In genomic region chr6:97521279-97522038, GRCm38 (mm10) we compare ENCODE assay signal across 15 mouse cellular contexts.
DNase-seq lines count a peak whose midpoint lies in the region; ATAC-seq and TF ChIP-seq lines count a peak whose summit lies in the region.
"Had no signal": no experiment of that assay in that cellular context is flagged by ENCODE, and none has a peak within 500 bp of the region (broad histone marks: within the 10 kb centered on the region; RNA-seq: fewer than 3 reads in every experiment).

No protein-coding gene starts in this region.

- no peak for ATAC-seq in heart, embryonic 11.5 days (replicated peaks; ENCODE audit: insufficient number of reproducible peaks, low FRiP score, low TSS enrichment)
- ATAC-seq in lung, embryonic 14.5 days (ENCODE audit: insufficient read depth): peak; percentile 36; the same call in 1 of the 2 replicates
- ATAC-seq: activated CD4-positive, CD25-positive, alpha-beta regulatory T cell, adult 4 months; hindbrain, embryonic 16.5 days had no signal

- no peak overlapping the region for H3K4me3 ChIP-seq in heart, embryonic 11.5 days (ENCODE audit: low read depth, low read length)
- H3K4me3 ChIP-seq in lung, embryonic 14.5 days (ENCODE audit: low read depth, low read length): no peak overlapping the region
- H3K4me3 ChIP-seq in ES-E14 (ENCODE audit: insufficient read depth in 1 of 2, low read depth in 1 of 2, low read length in 2 of 2, poor library complexity in 1 of 2, severe bottlenecking in 1 of 2): no peak overlapping the region
- H3K4me3 ChIP-seq: embryonic facial prominence, embryonic 15.5 days; limb, embryonic 15.5 days; neural tube, embryonic 15.5 days had no signal

- peak; percentile 39 to 62 for DNase-seq in heart, adult 18-20 months
- peak; percentile 65 for DNase-seq in lung, embryonic 14.5 days
- DNase-seq in lung, postnatal 14 days: no peak
- no peak for DNase-seq in ES-E14 (ENCODE audit: low read depth, low spot score)
- peak; percentile 40 to 41 for DNase-seq in heart, postnatal 10 days
- no peak for DNase-seq in urinary bladder, postnatal 36 days (ENCODE audit: low spot score in 2 of 2)
- DNase-seq: cerebellum, adult 11-12 months; right cerebral cortex, adult 18-20 months had no signal

- H3K27me3 ChIP-seq in heart, embryonic 11.5 days (ENCODE audit: control insufficient read depth, insufficient read depth, low read length): no peaks in the 10 kb centered on the region
- H3K27me3 ChIP-seq in lung, embryonic 14.5 days (ENCODE audit: insufficient read depth, low read length): no peaks in the 10 kb centered on the region
- H3K27me3 ChIP-seq: embryonic facial prominence, embryonic 15.5 days; neural tube, embryonic 15.5 days had no signal

- WGBS in heart, embryonic 11.5 days (ENCODE audit: insufficient replicate concordance): 49% methylated on average over 13 of the region's 13 CpGs
- WGBS in lung, embryonic 14.5 days: 27% methylated on average over 13 of the region's 13 CpGs

- H3K4me2 ChIP-seq in heart, embryonic 11.5 days: no peak overlapping the region
- H3K4me2 ChIP-seq in lung, embryonic 14.5 days: no peak overlapping the region
- H3K4me2 ChIP-seq: embryonic facial prominence, embryonic 15.5 days; limb, embryonic 15.5 days; neural tube, embryonic 15.5 days had no signal

- TF ChIP-seq CTCF in lung, embryonic 14.5 days (IDR thresholded peaks at IDR 0.05; ENCODE audit: low read depth): no peak

- no peaks in the 10 kb centered on the region for H3K36me3 ChIP-seq in heart, embryonic 11.5 days (ENCODE audit: control insufficient read depth, insufficient read depth, low read length)
- H3K36me3 ChIP-seq in lung, embryonic 14.5 days (ENCODE audit: insufficient read depth): no peaks in the 10 kb centered on the region
- H3K36me3 ChIP-seq in ES-E14 (ENCODE audit: control insufficient read depth, insufficient read depth, low read length, poor library complexity, severe bottlenecking): no peaks in the 10 kb centered on the region
- H3K36me3 ChIP-seq: embryonic facial prominence, embryonic 15.5 days; limb, embryonic 15.5 days; neural tube, embryonic 15.5 days had no signal

- peaks cover 14% of the 10 kb centered on the region for H3K4me1 ChIP-seq in heart, embryonic 11.5 days (ENCODE audit: control insufficient read depth, insufficient read depth, low read length)
- peaks cover 6% of the 10 kb centered on the region for H3K4me1 ChIP-seq in lung, embryonic 14.5 days (ENCODE audit: insufficient read depth)
- H3K4me1 ChIP-seq in ES-E14 (ENCODE audit: control insufficient read depth in 2 of 2, insufficient read depth in 2 of 2, low read length in 2 of 2, poor library complexity in 1 of 2): peaks cover 15 to 17% of the 10 kb centered on the region in 2 experiments

- H3K9ac ChIP-seq in heart, embryonic 11.5 days (ENCODE audit: low read depth, low read length): no peak overlapping the region
- no peak overlapping the region for H3K9ac ChIP-seq in lung, embryonic 14.5 days
- H3K9ac ChIP-seq in ES-E14 (ENCODE audit: insufficient read depth, low read depth, low read length, poor library complexity, severe bottlenecking): no peak overlapping the region
- H3K9ac ChIP-seq: embryonic facial prominence, embryonic 15.5 days; limb, embryonic 15.5 days; neural tube, embryonic 15.5 days had no signal

- no peak overlapping the region for H3K27ac ChIP-seq in heart, embryonic 11.5 days (ENCODE audit: low read depth, low read length)
- peak overlapping the region; percentile 22; the same call in 1 of the 2 replicates for H3K27ac ChIP-seq in lung, embryonic 14.5 days (ENCODE audit: low read depth)
- H3K27ac ChIP-seq in ES-E14 (ENCODE audit: insufficient read depth, low read depth, low read length, poor library complexity, severe bottlenecking): no peak overlapping the region
- H3K27ac ChIP-seq: embryonic facial prominence, embryonic 15.5 days; limb, embryonic 15.5 days; macrophage; neural tube, embryonic 15.5 days had no signal

- in situ Hi-C loops in ES-E14 (cut with MboI; ENCODE audit: low sequenced_read_pairs in 2 of 2, unreplicated experiment in 2 of 2): loop anchor here in 1 of 2 experiments (25.0 kb wide), 1 partner anchor 216 kb away; no protein-coding TSS in a partner anchor

- no peaks in the 10 kb centered on the region for H3K9me3 ChIP-seq in heart, embryonic 11.5 days (replicated peaks; ENCODE audit: control insufficient read depth, low read length)
- no peaks in the 10 kb centered on the region for H3K9me3 ChIP-seq in lung, embryonic 14.5 days (ENCODE audit: low read depth, low read length)
- no peaks in the 10 kb centered on the region for H3K9me3 ChIP-seq in ES-E14 (ENCODE audit: control insufficient read depth, insufficient read depth, low read depth, low read length)
- H3K9me3 ChIP-seq: embryonic facial prominence, embryonic 15.5 days; limb, embryonic 15.5 days; neural tube, embryonic 15.5 days had no signal

- intact Hi-C loops in heart, postnatal 10 days (cut with DNase I): loop anchor here (2.0 to 10.0 kb wide), 3 partner anchors 65 to 483 kb away; no protein-coding TSS in a partner anchor

TF ChIP-seq in ES-E14, 5 proteins besides CTCF, POLR2A, EP300 and RAD21:
- TF ChIP-seq CHD2 (IDR thresholded peaks at IDR 0.05; ENCODE audit: low read depth, low read length): no peak
- TF ChIP-seq MAFK (IDR thresholded peaks at IDR 0.05; ENCODE audit: insufficient read depth, low read depth, low read length): no peak
- peak; percentile 87 for TF ChIP-seq ZNF384 (IDR thresholded peaks at IDR 0.05; ENCODE audit: low read depth, low read length)

Comparison
In these comparisons a context has a peak if more than half of its experiments do, and no peak if none do; other contexts are left out.
1. DNase-seq: peak in heart, adult 18-20 months (2 of 2), lung, embryonic 14.5 days (single experiment) and heart, postnatal 10 days (2 of 2); none in lung, postnatal 14 days (single experiment), ES-E14 (single experiment) and urinary bladder, postnatal 36 days (0 of 2).